Mouse (Mus musculus) spleen, adult 2 months (tissue): ENCODE measurements around the gene Ubtf.

Experiments
- CTCF ChIP-seq: fragments of 200-500 bp; IDR thresholded peaks from 2 replicates; pipeline ENCODE4 v1.5.1; 2011; ENCODE audit warnings: mild to moderate bottlenecking, inconsistent platforms; ENCODE audit not compliant: insufficient read depth, insufficient read length, insufficient replicate concordance; ENCODE audit errors: extremely low read depth
- POLR2A ChIP-seq: fragments of 200-500 bp; IDR thresholded peaks from 2 replicates; pipeline ENCODE4 v1.6.1; 2011; ENCODE audit warnings: low read depth, low read length, inconsistent platforms

DNA sequence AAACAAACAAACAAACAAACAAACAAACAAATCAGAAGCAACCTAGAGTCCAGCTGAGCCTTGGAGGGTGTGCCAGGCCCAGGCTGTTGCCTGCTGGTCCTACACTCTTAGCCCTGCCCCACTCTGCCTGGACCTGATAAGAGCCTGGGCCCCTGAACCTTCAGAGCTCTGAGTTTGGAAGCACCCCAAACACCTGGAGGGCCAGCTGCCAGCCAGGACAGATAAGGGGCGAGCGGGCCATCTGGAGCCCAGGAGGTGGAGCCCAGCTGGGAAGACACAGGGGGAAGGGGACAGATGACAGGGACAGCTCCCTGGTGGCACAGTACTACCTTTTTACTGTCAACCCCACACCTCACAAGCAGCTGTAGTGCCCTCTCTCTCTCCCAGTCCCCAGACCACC, 44.1 kb upstream of the Ubtf start:
- TF ChIP-seq CTCF (no peak), POLR2A (no peak)
